Mouse (Mus musculus): ENCODE results near the gene Gm15737. TPM values are rescaled to one million over a fixed set of nuclear protein-coding genes. Genes with fewer than 3 reads are reported as not detected.
A peak's percentile ranks its signal among the peaks of the same experiment; 100 is the strongest.

The Gm15737 gene
- 0.05 TPM in 1 of 2 replicates, not detected in the other for polyA plus RNA-seq (2015; fragmentation: Nextera tagmentation; extraction: Ambion mirVana)

- H3K4me2 ChIP-seq (replicated peaks; ENCODE audit: low read depth): no peak within 1 kb of the TSS
- 45% methylated on average over 4 of the region's 4 CpGs for whole genome bisulfite sequencing
Observed at GRCm38 (mm10) chr6:92869089-92869581, at the start of gene Gm15737. TSS of gene Gm15737 (plus strand) at chr6:92869357.

GRCm38 (mm10) chr6:92821606-92822005 is 47.6 kb upstream of the Gm15737 start:
- Histone ChIP-seq H3K4me2 (replicated peaks; ENCODE audit: low read depth) (no peak overlapping the region), H3K36me3 (ENCODE audit: control insufficient read depth, insufficient read depth) (no peaks in the 10 kb centered on the region), H3K27ac (ENCODE audit: low read depth, low read length) (no peak overlapping the region), H3K9me3 (ENCODE audit: control insufficient read depth) (no peaks in the 10 kb centered on the region), H3K4me3 (ENCODE audit: low read depth, low read length) (no peak overlapping the region), H3K27me3 (replicated peaks; ENCODE audit: control insufficient read depth, insufficient read depth, low read length) (no peaks in the 10 kb centered on the region), H3K9ac (ENCODE audit: low read depth, low read length) (no peak overlapping the region), H3K4me1 (replicated peaks; ENCODE audit: control insufficient read depth, insufficient read depth, low read length) (no peaks in the 10 kb centered on the region)
- no peak for ATAC-seq
- 75% methylated on average over 5 of the region's 5 CpGs for WGBS
- TF ChIP-seq CTCF (IDR thresholded peaks at IDR 0.05; ENCODE audit: low read depth): no peak

More at GRCm38 (mm10) chr6:92869089-92869581, at the start of gene Gm15737:
- Histone ChIP-seq H3K9ac (ENCODE audit: low read depth, low read length) (no peak within 1 kb of the TSS), H3K4me3 (ENCODE audit: low read depth, low read length) (no peak within 1 kb of the TSS), H3K36me3 (ENCODE audit: control insufficient read depth, insufficient read depth) (no peaks in the 10 kb centered on the region), H3K4me1 (replicated peaks; ENCODE audit: control insufficient read depth, insufficient read depth, low read length) (no peaks in the 10 kb centered on the region), H3K27ac (ENCODE audit: low read depth, low read length) (peak within 1 kb of the TSS; percentile 68), H3K27me3 (replicated peaks; ENCODE audit: control insufficient read depth, insufficient read depth, low read length) (no peaks in the 10 kb centered on the region), H3K9me3 (ENCODE audit: control insufficient read depth) (no peaks in the 10 kb centered on the region)
- ATAC-seq: no peak
- TF ChIP-seq CTCF (IDR thresholded peaks at IDR 0.05; ENCODE audit: low read depth): no peak

- 77% methylated on average over 6 of the region's 6 CpGs for WGBS
- ATAC-seq: no peak
Observed at GRCm38 (mm10) chr6:92822006-92822405, 47.2 kb upstream of the Gm15737 start.

GRCm38 (mm10) chr6:92823991-92824390 is 45.2 kb upstream of the Gm15737 start:
- ATAC-seq: no peak
- no peaks in the 10 kb centered on the region for H3K4me1 ChIP-seq (replicated peaks; ENCODE audit: control insufficient read depth, insufficient read depth, low read length)
- no peak overlapping the region for H3K4me2 ChIP-seq (replicated peaks; ENCODE audit: low read depth)
- H3K36me3 ChIP-seq (ENCODE audit: control insufficient read depth, insufficient read depth): no peaks in the 10 kb centered on the region
- 82% methylated on average over 7 of the region's 7 CpGs for WGBS
- H3K9me3 ChIP-seq (ENCODE audit: control insufficient read depth): no peaks in the 10 kb centered on the region
- H3K4me3 ChIP-seq (ENCODE audit: low read depth, low read length): no peak overlapping the region
- TF ChIP-seq CTCF (IDR thresholded peaks at IDR 0.05; ENCODE audit: low read depth): no peak
- H3K9ac ChIP-seq (ENCODE audit: low read depth, low read length): no peak overlapping the region
- H3K27me3 ChIP-seq (replicated peaks; ENCODE audit: control insufficient read depth, insufficient read depth, low read length): no peaks in the 10 kb centered on the region
- H3K27ac ChIP-seq (ENCODE audit: low read depth, low read length): no peak overlapping the region

More at GRCm38 (mm10) chr6:92822006-92822405, 47.2 kb upstream of the Gm15737 start:
- Histone ChIP-seq H3K27ac (ENCODE audit: low read depth, low read length) (no peak overlapping the region), H3K9ac (ENCODE audit: low read depth, low read length) (no peak overlapping the region), H3K4me3 (ENCODE audit: low read depth, low read length) (no peak overlapping the region), H3K4me1 (replicated peaks; ENCODE audit: control insufficient read depth, insufficient read depth, low read length) (no peaks in the 10 kb centered on the region), H3K27me3 (replicated peaks; ENCODE audit: control insufficient read depth, insufficient read depth, low read length) (no peaks in the 10 kb centered on the region), H3K36me3 (ENCODE audit: control insufficient read depth, insufficient read depth) (no peaks in the 10 kb centered on the region), H3K9me3 (ENCODE audit: control insufficient read depth) (no peaks in the 10 kb centered on the region), H3K4me2 (replicated peaks; ENCODE audit: low read depth) (no peak overlapping the region)
- TF ChIP-seq CTCF (IDR thresholded peaks at IDR 0.05; ENCODE audit: low read depth): no peak

GRCm38 (mm10) chr6:92826561-92826960 is 42.6 kb upstream of the Gm15737 start:
- no peaks in the 10 kb centered on the region for H3K27me3 ChIP-seq (replicated peaks; ENCODE audit: control insufficient read depth, insufficient read depth, low read length)
- no peak overlapping the region for H3K9ac ChIP-seq (ENCODE audit: low read depth, low read length)
- no peak overlapping the region for H3K27ac ChIP-seq (ENCODE audit: low read depth, low read length)
- ATAC-seq: no peak
- H3K9me3 ChIP-seq (ENCODE audit: control insufficient read depth): no peaks in the 10 kb centered on the region
- WGBS: 80% methylated on average over 5 of the region's 5 CpGs
- H3K4me2 ChIP-seq (replicated peaks; ENCODE audit: low read depth): no peak overlapping the region
- no peak for TF ChIP-seq CTCF (IDR thresholded peaks at IDR 0.05; ENCODE audit: low read depth)
- H3K4me3 ChIP-seq (ENCODE audit: low read depth, low read length): no peak overlapping the region
- H3K36me3 ChIP-seq (ENCODE audit: control insufficient read depth, insufficient read depth): no peaks in the 10 kb centered on the region
- no peaks in the 10 kb centered on the region for H3K4me1 ChIP-seq (replicated peaks; ENCODE audit: control insufficient read depth, insufficient read depth, low read length)

- no peaks in the 10 kb centered on the region for H3K4me1 ChIP-seq (replicated peaks; ENCODE audit: control insufficient read depth, insufficient read depth, low read length)
- no peak overlapping the region for H3K9ac ChIP-seq (ENCODE audit: low read depth, low read length)
- ATAC-seq: no peak
- no peak for TF ChIP-seq CTCF (IDR thresholded peaks at IDR 0.05; ENCODE audit: low read depth)
- H3K27me3 ChIP-seq (replicated peaks; ENCODE audit: control insufficient read depth, insufficient read depth, low read length): no peaks in the 10 kb centered on the region
- H3K4me3 ChIP-seq (ENCODE audit: low read depth, low read length): no peak overlapping the region
- H3K9me3 ChIP-seq (ENCODE audit: control insufficient read depth): no peaks in the 10 kb centered on the region
- no peaks in the 10 kb centered on the region for H3K36me3 ChIP-seq (ENCODE audit: control insufficient read depth, insufficient read depth)
- H3K4me2 ChIP-seq (replicated peaks; ENCODE audit: low read depth): no peak overlapping the region
- H3K27ac ChIP-seq (ENCODE audit: low read depth, low read length): no peak overlapping the region
- 56% methylated on average over 5 of the region's 5 CpGs for WGBS
Observed at GRCm38 (mm10) chr6:92827360-92827759, 41.8 kb upstream of the Gm15737 start.

GRCm38 (mm10) chr6:92829148-92829547 is 40.0 kb upstream of the Gm15737 start:
- no peak overlapping the region for H3K9ac ChIP-seq (ENCODE audit: low read depth, low read length)
- H3K27ac ChIP-seq (ENCODE audit: low read depth, low read length): no peak overlapping the region
- no peaks in the 10 kb centered on the region for H3K4me1 ChIP-seq (replicated peaks; ENCODE audit: control insufficient read depth, insufficient read depth, low read length)
- no peaks in the 10 kb centered on the region for H3K36me3 ChIP-seq (ENCODE audit: control insufficient read depth, insufficient read depth)
- WGBS: 93% methylated on average over 2 of the region's 2 CpGs
- no peak overlapping the region for H3K4me2 ChIP-seq (replicated peaks; ENCODE audit: low read depth)
- H3K4me3 ChIP-seq (ENCODE audit: low read depth, low read length): no peak overlapping the region
- no peaks in the 10 kb centered on the region for H3K9me3 ChIP-seq (ENCODE audit: control insufficient read depth)
- TF ChIP-seq CTCF (IDR thresholded peaks at IDR 0.05; ENCODE audit: low read depth): no peak
- H3K27me3 ChIP-seq (replicated peaks; ENCODE audit: control insufficient read depth, insufficient read depth, low read length): no peaks in the 10 kb centered on the region
- ATAC-seq: no peak

Data from intestine, postnatal 0 days (tissue).